Mouse (Mus musculus) kidney, adult 2 months (tissue): ENCODE measurements at regions not wholly inside any gene's neighbourhood (a gene's known extent, or its start where the extent isn't known, plus 50 kb on each side); places are given as distances from the start of the nearest gene placed in this dataset.

Source experiments
- CTCF ChIP-seq: fragments of 200-500 bp; conservative IDR thresholded peaks from 2 replicates; pipeline ENCODE4 v1.5.1; 2011; ENCODE audit warnings: low read depth, mild to moderate bottlenecking, control low read depth, low read length, moderate library complexity, mixed read lengths; ENCODE audit not compliant: insufficient read depth, insufficient read length
- POLR2A ChIP-seq: fragments of 200-500 bp; IDR thresholded peaks from one replicate; pipeline ENCODE4 v1.6.1; 2011; ENCODE audit warnings: low read depth, low read length, control low read depth

DNA sequence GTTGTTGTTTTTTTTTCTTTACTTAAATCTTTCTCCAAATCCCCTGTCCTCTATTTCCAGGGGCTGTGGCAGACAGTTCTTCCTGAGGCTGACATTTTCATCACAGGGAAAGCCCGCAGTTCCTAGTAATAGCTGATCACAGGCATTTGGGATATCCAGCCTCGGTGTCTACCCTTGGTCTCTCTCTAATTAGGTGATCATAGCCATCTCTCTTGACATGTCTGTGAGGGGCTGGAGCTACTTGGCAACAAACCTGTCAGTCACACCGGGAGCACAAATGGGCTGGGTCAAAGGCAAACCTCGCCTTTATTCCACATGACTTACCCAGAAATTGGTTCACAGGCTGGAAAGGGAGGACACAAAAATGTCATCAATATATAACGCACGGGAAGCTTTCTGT is 86.7 kb upstream of the Mylip start:
- no peak for TF ChIP-seq POLR2A
- TF ChIP-seq CTCF, result no peak
